Mouse (Mus musculus) myocyte (in vitro differentiated cells): ENCODE measurements at regions not wholly inside any gene's neighbourhood (a gene's known extent, or its start where the extent isn't known, plus 50 kb on each side); places are given as distances from the start of the nearest gene placed in this dataset.

Experiments used
- H3K27me3 ChIP-seq: one replicate; pipeline ENCODE4 v1.6.1; 2011; ENCODE audit not compliant: control insufficient read depth, insufficient read depth, insufficient read length
- H3K36me3 ChIP-seq: one replicate; pipeline ENCODE4 v1.6.1; 2011; ENCODE audit not compliant: control insufficient read depth, insufficient read depth
- H3K4me2 ChIP-seq: one replicate; pipeline ENCODE4 v1.6.1; 2011; ENCODE audit warnings: low read depth, control low read depth
- H3K4me3 ChIP-seq: one replicate; pipeline ENCODE4 v1.5.1; 2011; ENCODE audit warnings: mild to moderate bottlenecking, control low read depth, moderate library complexity
- H3K79me2 ChIP-seq: one replicate; pipeline ENCODE4 v1.6.1; 2011; ENCODE audit not compliant: control insufficient read depth, insufficient read depth
- H3ac ChIP-seq: one replicate; pipeline ENCODE4 v1.6.1; 2011; ENCODE audit not compliant: control insufficient read depth, insufficient read length
- CEBPB ChIP-seq: IDR thresholded peaks from 2 replicates; pipeline ENCODE4 v1.6.1; 2011; ENCODE audit warnings: mild to moderate bottlenecking, moderate library complexity; ENCODE audit not compliant: poor library complexity, insufficient read depth, severe bottlenecking
- E2F4 ChIP-seq: IDR thresholded peaks from one replicate; pipeline ENCODE4 v1.6.1; 2011; ENCODE audit warnings: mild to moderate bottlenecking, control low read depth, moderate library complexity; ENCODE audit not compliant: insufficient read depth
- MAX ChIP-seq: IDR thresholded peaks from one replicate; pipeline ENCODE4 v1.6.1; 2011; ENCODE audit warnings: low read depth, mild to moderate bottlenecking, control low read depth
- MYOD1 ChIP-seq, 3 experiments: IDR thresholded peaks; one replicate each; pipeline ENCODE4 v1.6.1; 2011; ENCODE audit warnings: control low read depth in 2 of 3, low read depth in 2 of 3, mild to moderate bottlenecking in 2 of 3, moderate library complexity in 1 of 3; ENCODE audit not compliant: insufficient read length in 2 of 3, control insufficient read depth in 1 of 3
- MYOG ChIP-seq, 3 experiments: IDR thresholded peaks; one replicate each; pipeline ENCODE4 v1.6.1; 2011; ENCODE audit warnings: control low read depth in 2 of 3, low read depth in 2 of 3, mild to moderate bottlenecking in 2 of 3; ENCODE audit not compliant: insufficient read length in 2 of 3, control insufficient read depth in 1 of 3, insufficient read depth in 1 of 3
- POLR2A ChIP-seq: IDR thresholded peaks from one replicate; pipeline ENCODE4 v1.6.1; 2011; ENCODE audit warnings: low read depth, mild to moderate bottlenecking, control low read depth, moderate library complexity; ENCODE audit not compliant: insufficient read length
- POLR2AphosphoS2 ChIP-seq: IDR thresholded peaks from one replicate; pipeline ENCODE4 v1.6.1; 2011; ENCODE audit warnings: low read depth, control low read depth; ENCODE audit not compliant: insufficient read length
- REST ChIP-seq: IDR thresholded peaks from one replicate; pipeline ENCODE4 v1.6.1; 2011; ENCODE audit warnings: mild to moderate bottlenecking, control low read depth, moderate library complexity; ENCODE audit not compliant: insufficient read depth, insufficient read length
- SRF ChIP-seq: IDR thresholded peaks from one replicate; pipeline ENCODE4 v1.6.1; 2011; ENCODE audit warnings: low read depth; ENCODE audit not compliant: control insufficient read depth, insufficient read length
- TCF12 ChIP-seq: IDR thresholded peaks from one replicate; pipeline ENCODE4 v1.6.1; 2011; ENCODE audit warnings: mild to moderate bottlenecking, control low read depth; ENCODE audit not compliant: poor library complexity, insufficient read depth, severe bottlenecking
- TCF3 ChIP-seq: IDR thresholded peaks from one replicate; pipeline ENCODE4 v1.6.1; 2011; ENCODE audit warnings: low read depth, control low read depth; ENCODE audit not compliant: insufficient read length
- USF1 ChIP-seq: IDR thresholded peaks from one replicate; pipeline ENCODE4 v1.6.1; 2011; ENCODE audit warnings: low read depth, mild to moderate bottlenecking, control low read depth, moderate library complexity

GRCm38 (mm10) chr2:179290394-179290793, 151.8 kb upstream of the Cdh4 start:
- no peaks in the 10 kb centered on the region for H3K79me2 ChIP-seq
- H3K4me3 ChIP-seq = no peak overlapping the region
- no peak overlapping the region for H3K4me2 ChIP-seq
- no peak overlapping the region for H3ac ChIP-seq
- TF ChIP-seq CEBPB (no peak), MAX (no peak), E2F4 (no peak), USF1 (no peak), TCF12 (no peak), MYOD1 (IDR thresholded peaks at IDR 0.05; ENCODE audit: control insufficient read depth in 1 of 3, insufficient read length in 2 of 3, low read depth in 2 of 3) (no peak), SRF (no peak)
- no peaks in the 10 kb centered on the region for H3K36me3 ChIP-seq
- H3K27me3 ChIP-seq = no peaks in the 10 kb centered on the region

- TF ChIP-seq REST = no peak
- TF ChIP-seq USF1 = no peak
- no peak for TF ChIP-seq MYOD1 (IDR thresholded peaks at IDR 0.05; ENCODE audit: control insufficient read depth in 1 of 3, insufficient read length in 2 of 3, low read depth in 2 of 3)
- TF ChIP-seq POLR2A = no peak
- no peak for TF ChIP-seq TCF3
- no peak for TF ChIP-seq SRF
- no peak overlapping the region for H3ac ChIP-seq
Observed at GRCm38 (mm10) chr2:179291046-179291563, 151.1 kb upstream of the Cdh4 start.

GRCm38 (mm10) chr2:179291958-179292357, 150.3 kb upstream of the Cdh4 start:
- H3ac ChIP-seq = no peak overlapping the region
- H3K4me2 ChIP-seq = no peak overlapping the region
- H3K4me3 ChIP-seq = no peak overlapping the region
- no peak for TF ChIP-seq USF1
- no peak for TF ChIP-seq SRF
- no peaks in the 10 kb centered on the region for H3K27me3 ChIP-seq
- H3K36me3 ChIP-seq = no peaks in the 10 kb centered on the region
- no peaks in the 10 kb centered on the region for H3K79me2 ChIP-seq

More at GRCm38 (mm10) chr2:179291046-179291563, 151.1 kb upstream of the Cdh4 start:
- Histone ChIP-seq H3K79me2 (no peaks in the 10 kb centered on the region), H3K27me3 (no peaks in the 10 kb centered on the region), H3K4me3 (no peak overlapping the region), H3K4me2 (no peak overlapping the region), H3K36me3 (no peaks in the 10 kb centered on the region)

GRCm38 (mm10) chr2:179292566-179292965, 149.7 kb upstream of the Cdh4 start:
- no peaks in the 10 kb centered on the region for H3K36me3 ChIP-seq
- no peaks in the 10 kb centered on the region for H3K27me3 ChIP-seq
- no peak overlapping the region for H3K4me3 ChIP-seq
- no peaks in the 10 kb centered on the region for H3K79me2 ChIP-seq
- no peak overlapping the region for H3K4me2 ChIP-seq
- no peak overlapping the region for H3ac ChIP-seq
- TF ChIP-seq MYOG (IDR thresholded peaks at IDR 0.05; ENCODE audit: control insufficient read depth in 1 of 3, insufficient read depth in 1 of 3, insufficient read length in 2 of 3, low read depth in 2 of 3) = no peak
- TF ChIP-seq SRF = no peak
- no peak for TF ChIP-seq TCF3
- no peak for TF ChIP-seq POLR2A
- no peak for TF ChIP-seq USF1
- TF ChIP-seq MYOD1 (IDR thresholded peaks at IDR 0.05; ENCODE audit: control insufficient read depth in 1 of 3, insufficient read length in 2 of 3, low read depth in 2 of 3) = no peak
- no peak for TF ChIP-seq POLR2AphosphoS2
- no peak for TF ChIP-seq TCF12
- no peak for TF ChIP-seq MAX
- TF ChIP-seq E2F4 = no peak
- TF ChIP-seq CEBPB = no peak
- TF ChIP-seq REST = no peak

- Histone ChIP-seq H3ac (no peak overlapping the region), H3K4me3 (no peak overlapping the region), H3K79me2 (no peaks in the 10 kb centered on the region), H3K27me3 (no peaks in the 10 kb centered on the region), H3K4me2 (no peak overlapping the region), H3K36me3 (no peaks in the 10 kb centered on the region)
- TF ChIP-seq SRF (no peak), TCF12 (no peak), E2F4 (no peak), REST (no peak), TCF3 (no peak), MAX (no peak), POLR2A (no peak), USF1 (no peak), MYOD1 (IDR thresholded peaks at IDR 0.05; ENCODE audit: control insufficient read depth in 1 of 3, insufficient read length in 2 of 3, low read depth in 2 of 3) (no peak)
Observed at GRCm38 (mm10) chr2:179293114-179293513, 149.1 kb upstream of the Cdh4 start.

GRCm38 (mm10) chr2:179297057-179297456, 145.2 kb upstream of the Cdh4 start:
- H3ac ChIP-seq = no peak overlapping the region
- no peak for TF ChIP-seq MAX
- TF ChIP-seq POLR2A = no peak
- no peak for TF ChIP-seq MYOG (IDR thresholded peaks at IDR 0.05; ENCODE audit: control insufficient read depth in 1 of 3, insufficient read depth in 1 of 3, insufficient read length in 2 of 3, low read depth in 2 of 3)
- TF ChIP-seq TCF12 = no peak
- no peak for TF ChIP-seq POLR2AphosphoS2
- no peak for TF ChIP-seq CEBPB
- no peak for TF ChIP-seq REST
- no peak for TF ChIP-seq E2F4
- TF ChIP-seq SRF = no peak
- no peak for TF ChIP-seq USF1
- TF ChIP-seq MYOD1 (IDR thresholded peaks at IDR 0.05; ENCODE audit: control insufficient read depth in 1 of 3, insufficient read length in 2 of 3, low read depth in 2 of 3) = no peak
- TF ChIP-seq TCF3 = no peak
- H3K27me3 ChIP-seq = no peaks in the 10 kb centered on the region
- H3K79me2 ChIP-seq = no peaks in the 10 kb centered on the region
- H3K4me2 ChIP-seq = no peak overlapping the region
- H3K36me3 ChIP-seq = no peaks in the 10 kb centered on the region
- no peak overlapping the region for H3K4me3 ChIP-seq
